Mouse (Mus musculus): Measurements from ENCODE around the gene Clcn2. TPM values are rescaled to one million over a fixed set of nuclear protein-coding genes. Genes with fewer than 3 reads are reported as not detected.

Gene Clcn2
- total and polyA plus RNA-seq, 3 experiments: 5.4 to 9.4 TPM; not detected in 1

GRCm38 (mm10) chr16:20739845-20740244, 22.3 kb upstream of the Clcn2 start:
- Histone ChIP-seq H3K36me3 (ENCODE audit: control insufficient read depth in 1 of 2, insufficient read depth in 2 of 2, low read length in 2 of 2) (no peaks in the 10 kb centered on the region), H3K4me1 (ENCODE audit: control insufficient read depth in 1 of 2, insufficient read depth in 2 of 2, low read length in 2 of 2) (no peaks in the 10 kb centered on the region), H3K9ac (ENCODE audit: control insufficient read depth, low read depth, low read length, poor library complexity, severe bottlenecking) (no peak overlapping the region), H3K4me3 (ENCODE audit: control insufficient read depth in 1 of 2, insufficient read depth in 1 of 2, low read depth in 2 of 2, low read length in 2 of 2) (no peak overlapping the region), H3K27me3 (ENCODE audit: control insufficient read depth in 1 of 2, insufficient read depth in 2 of 2, low read length in 2 of 2) (no peaks in the 10 kb centered on the region; a peak in 1 of 4 replicates), H3K27ac (ENCODE audit: control insufficient read depth, low read depth, low read length) (no peak overlapping the region), H3K9me3 (replicated peaks; ENCODE audit: insufficient read depth, low read length) (no peaks in the 10 kb centered on the region), H3K79me2 (ENCODE audit: control insufficient read depth, insufficient read depth, low read length, poor library complexity) (no peaks in the 10 kb centered on the region)
- no peak for TF ChIP-seq CHD2 (IDR thresholded peaks at IDR 0.05; ENCODE audit: low read length)
- no peak for TF ChIP-seq ETS1 (IDR thresholded peaks at IDR 0.05; ENCODE audit: low read depth, low read length)
- no peak for TF ChIP-seq ZNF384 (IDR thresholded peaks at IDR 0.05; ENCODE audit: low read depth, low read length)
- TF ChIP-seq POLR2AphosphoS2 (IDR thresholded peaks at IDR 0.05; ENCODE audit: low read length): no peak
- TF ChIP-seq ZC3H11A (IDR thresholded peaks at IDR 0.05; ENCODE audit: low read depth, low read length): no peak
- no peak for TF ChIP-seq ZMIZ1 (IDR thresholded peaks at IDR 0.05; ENCODE audit: low read depth, low read length)
- TF ChIP-seq SMC3 (IDR thresholded peaks at IDR 0.05; ENCODE audit: low read depth, low read length): no peak
- TF ChIP-seq MAZ (IDR thresholded peaks at IDR 0.05; ENCODE audit: low read depth, low read length): no peak
- no peak for TF ChIP-seq MXI1 (IDR thresholded peaks at IDR 0.05; ENCODE audit: low read depth, low read length)
- TF ChIP-seq KAT2A (conservative IDR thresholded peaks at IDR 0.05; ENCODE audit: low read depth, low read length): no peak
- TF ChIP-seq POLR2A (IDR thresholded peaks at IDR 0.05; ENCODE audit: control insufficient read depth in 1 of 2, insufficient read depth in 1 of 2, low read depth in 1 of 2, low read length in 2 of 2, poor library complexity in 1 of 2): no peak
- TF ChIP-seq TBP (IDR thresholded peaks at IDR 0.05; ENCODE audit: low read depth, low read length): no peak
- no peak for TF ChIP-seq NRF1 (IDR thresholded peaks at IDR 0.05; ENCODE audit: insufficient read depth, low read depth, low read length, poor library complexity, severe bottlenecking)
- TF ChIP-seq NELFE (IDR thresholded peaks at IDR 0.05; ENCODE audit: low read depth, low read length): no peak
- no peak for TF ChIP-seq USF1 (IDR thresholded peaks at IDR 0.05; ENCODE audit: low read depth, low read length)
- TF ChIP-seq SIN3A (IDR thresholded peaks at IDR 0.05; ENCODE audit: low read length): no peak
- DNase-seq (ENCODE audit: low read depth, low spot score): no peak

- Histone ChIP-seq H3K27ac (ENCODE audit: control insufficient read depth, low read depth, low read length) (no peak overlapping the region), H3K4me3 (ENCODE audit: control insufficient read depth in 1 of 2, insufficient read depth in 1 of 2, low read depth in 2 of 2, low read length in 2 of 2) (no peak overlapping the region), H3K36me3 (ENCODE audit: control insufficient read depth in 1 of 2, insufficient read depth in 2 of 2, low read length in 2 of 2) (no peaks in the 10 kb centered on the region), H3K27me3 (ENCODE audit: control insufficient read depth in 1 of 2, insufficient read depth in 2 of 2, low read length in 2 of 2) (no peaks in the 10 kb centered on the region; a peak in 2 of 4 replicates), H3K4me1 (ENCODE audit: control insufficient read depth in 1 of 2, insufficient read depth in 2 of 2, low read length in 2 of 2) (no peaks in the 10 kb centered on the region), H3K79me2 (ENCODE audit: control insufficient read depth, insufficient read depth, low read length, poor library complexity) (no peaks in the 10 kb centered on the region), H3K9ac (ENCODE audit: control insufficient read depth, low read depth, low read length, poor library complexity, severe bottlenecking) (no peak overlapping the region), H3K9me3 (replicated peaks; ENCODE audit: insufficient read depth, low read length) (no peaks in the 10 kb centered on the region)
- no peak for TF ChIP-seq HCFC1 (IDR thresholded peaks at IDR 0.05; ENCODE audit: low read depth, low read length)
- TF ChIP-seq MYB (IDR thresholded peaks at IDR 0.05; ENCODE audit: low read depth, low read length): no peak
- TF ChIP-seq ZNF384 (IDR thresholded peaks at IDR 0.05; ENCODE audit: low read depth, low read length): no peak
- no peak for TF ChIP-seq CHD1 (IDR thresholded peaks at IDR 0.05; ENCODE audit: low read depth, low read length)
- TF ChIP-seq E2F4 (IDR thresholded peaks at IDR 0.05; ENCODE audit: borderline replicate concordance, low read depth, low read length): no peak
- TF ChIP-seq RCOR1 (IDR thresholded peaks at IDR 0.05; ENCODE audit: low read depth, low read length): no peak
- no peak for TF ChIP-seq MAZ (IDR thresholded peaks at IDR 0.05; ENCODE audit: low read depth, low read length)
- TF ChIP-seq CHD2 (IDR thresholded peaks at IDR 0.05; ENCODE audit: low read length): no peak
- no peak for TF ChIP-seq GABPA (IDR thresholded peaks at IDR 0.05; ENCODE audit: low read depth, low read length)
- TF ChIP-seq EP300 (IDR thresholded peaks at IDR 0.05; ENCODE audit: low read depth in 1 of 2, low read length in 2 of 2): no peak
- no peak for TF ChIP-seq POLR2A (IDR thresholded peaks at IDR 0.05; ENCODE audit: control insufficient read depth in 1 of 2, insufficient read depth in 1 of 2, low read depth in 1 of 2, low read length in 2 of 2, poor library complexity in 1 of 2)
- no peak for TF ChIP-seq ELF1 (IDR thresholded peaks at IDR 0.05; ENCODE audit: low read depth, low read length)
- no peak for TF ChIP-seq GATA1 (IDR thresholded peaks at IDR 0.05; ENCODE audit: low read depth, low read length)
- no peak for TF ChIP-seq SIN3A (IDR thresholded peaks at IDR 0.05; ENCODE audit: low read length)
- TF ChIP-seq ZC3H11A (IDR thresholded peaks at IDR 0.05; ENCODE audit: low read depth, low read length): no peak
- TF ChIP-seq TBP (IDR thresholded peaks at IDR 0.05; ENCODE audit: low read depth, low read length): no peak
- no peak for DNase-seq (ENCODE audit: low read depth, low spot score)
Observed at GRCm38 (mm10) chr16:20736823-20737222, 19.3 kb upstream of the Clcn2 start.

Measured in MEL (cell line).